Mouse (Mus musculus) MEL-GATA-1-ER (cell line): ENCODE measurements around the gene Mrpl48.
A peak's percentile ranks its signal among the peaks of the same experiment; 100 is the strongest.
"Not testable (repeated sequence)": the region's sequence is repeated elsewhere in the genome, so short reads cannot be mapped to it uniquely, and the experiment has no call there.

Experiments used
- DNase-seq: peaks from one replicate; pipeline ENCODE4 v3.0.0-alpha.2; 2012; ENCODE audit warnings: low read depth; ENCODE audit errors: extremely low read depth

Mrpl48 gene

DNA sequence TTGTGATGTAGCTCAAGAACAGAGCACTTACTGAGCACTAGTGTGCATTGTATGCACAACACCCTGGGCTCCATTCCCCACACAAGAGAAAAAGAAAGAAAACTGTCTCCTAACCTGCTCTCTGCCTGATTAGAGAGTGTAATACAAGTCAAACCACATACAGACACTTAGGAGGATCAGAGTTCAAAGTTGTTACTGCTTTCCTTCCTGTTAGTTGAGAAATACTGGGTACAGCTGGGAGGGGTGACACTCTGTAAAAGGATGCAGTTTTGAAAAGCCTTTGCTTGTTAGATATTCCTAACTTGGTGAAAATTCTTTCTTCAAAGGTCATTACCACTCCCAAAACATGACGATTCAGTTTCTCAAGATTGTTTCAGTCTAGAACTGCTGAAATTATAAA is 18.3 kb downstream of the Mrpl48 start:
- DNase-seq: no peak

DNA sequence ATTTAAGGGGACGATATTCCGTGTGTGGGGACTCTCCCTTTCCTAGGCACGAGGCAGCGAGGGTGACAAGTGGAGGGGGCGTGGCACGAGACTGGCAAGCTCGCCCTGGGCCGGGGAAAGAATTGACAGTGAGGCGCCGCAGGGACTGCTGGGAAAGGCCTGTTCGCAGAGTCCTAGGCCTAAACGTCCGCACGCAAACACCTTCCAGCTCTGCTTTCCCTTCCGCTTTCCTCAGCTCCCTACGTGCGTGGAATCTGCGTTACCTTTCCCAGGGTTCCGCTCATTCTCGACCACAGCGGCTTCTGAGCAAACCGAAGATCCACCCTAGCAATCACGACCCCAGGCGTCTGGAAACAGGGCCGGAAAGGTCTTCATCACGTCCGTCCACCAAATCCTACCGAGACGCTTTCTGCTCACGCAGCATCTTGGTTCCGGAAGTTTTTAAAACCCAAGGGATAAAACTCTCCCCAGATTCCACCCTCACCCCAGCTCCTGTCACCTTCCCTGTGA is 25.3 kb downstream of the Mrpl48 start:
- peak; percentile 86 for DNase-seq

DNA sequence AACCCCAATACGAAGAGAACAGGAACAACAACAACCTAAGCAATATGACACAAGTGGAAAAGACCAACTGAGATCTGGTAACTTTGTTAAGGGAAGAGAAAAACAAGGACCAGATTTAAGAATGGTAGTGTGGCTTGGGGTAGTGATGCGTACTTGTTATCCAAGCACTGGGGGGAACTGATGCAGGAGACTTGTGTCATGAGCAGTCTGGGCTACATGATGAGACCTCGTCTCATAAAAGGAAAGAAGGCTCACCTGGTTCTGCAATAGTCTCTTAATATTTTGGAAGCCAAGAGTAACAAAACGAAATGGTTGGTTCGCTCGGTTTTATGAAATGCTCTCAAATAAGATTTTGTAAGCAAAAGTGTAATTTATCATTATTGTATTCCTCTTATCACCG is 25.9 kb downstream of the Mrpl48 start:
- DNase-seq: no peak

DNA sequence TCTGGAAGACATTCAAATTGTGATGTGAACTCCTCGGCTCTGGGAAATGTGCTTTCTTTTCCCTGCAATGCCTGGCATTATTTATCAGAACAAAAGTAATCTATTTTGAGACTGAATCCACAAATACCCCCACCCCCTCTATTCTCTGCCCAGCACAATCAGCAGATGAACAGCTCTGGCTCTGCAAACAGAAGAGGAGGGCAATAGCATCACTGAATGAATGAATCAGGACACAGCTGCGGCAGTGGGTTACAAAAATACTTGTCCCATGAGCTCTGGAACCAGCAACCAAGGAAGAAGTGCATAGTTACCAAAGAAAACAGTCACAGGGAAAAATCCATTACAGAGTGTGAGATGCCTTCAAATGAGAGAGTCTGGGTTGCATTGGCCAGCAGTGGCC is 29.3 kb downstream of the Mrpl48 start:
- no peak for DNase-seq

DNA sequence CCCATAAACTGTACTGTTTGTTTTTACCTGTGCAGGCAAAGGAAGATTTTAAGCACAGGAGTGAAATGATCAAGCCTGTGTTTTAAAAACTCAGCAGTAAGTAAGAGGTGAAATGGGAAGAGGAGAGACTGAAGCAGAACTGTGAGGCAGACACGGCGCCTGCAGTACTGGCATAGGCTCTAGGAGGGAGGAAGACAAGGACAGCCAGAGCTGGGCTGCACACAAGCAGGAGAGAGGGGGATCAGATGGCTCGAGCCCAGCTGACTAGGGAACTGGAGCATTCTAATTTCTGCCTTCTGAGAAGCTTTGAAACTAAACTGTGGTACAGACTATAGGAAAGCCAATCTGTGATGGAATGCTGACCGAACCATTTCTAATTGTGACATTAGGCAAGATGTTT is 35.4 kb downstream of the Mrpl48 start:
- DNase-seq: no peak

DNA sequence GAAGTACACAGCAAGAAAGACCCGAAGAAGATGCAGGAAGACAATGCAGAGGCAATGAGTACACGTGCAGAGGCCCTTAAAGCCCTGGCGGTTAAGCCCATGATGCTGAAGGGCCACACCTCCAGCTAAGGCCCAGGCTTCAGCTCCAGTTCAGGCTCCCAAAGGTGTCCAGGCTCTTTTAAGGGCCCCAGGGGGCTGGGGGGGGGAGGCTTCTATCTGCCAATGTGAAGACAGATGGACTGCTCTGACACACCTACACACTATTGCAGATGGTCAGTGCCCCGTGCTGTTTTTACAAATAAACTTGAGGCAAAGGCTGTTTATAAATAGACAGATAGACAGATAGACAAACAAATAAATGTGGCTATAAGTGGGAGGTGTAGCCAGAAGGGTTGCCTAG is 36.0 kb downstream of the Mrpl48 start:
- no peak for DNase-seq

DNA sequence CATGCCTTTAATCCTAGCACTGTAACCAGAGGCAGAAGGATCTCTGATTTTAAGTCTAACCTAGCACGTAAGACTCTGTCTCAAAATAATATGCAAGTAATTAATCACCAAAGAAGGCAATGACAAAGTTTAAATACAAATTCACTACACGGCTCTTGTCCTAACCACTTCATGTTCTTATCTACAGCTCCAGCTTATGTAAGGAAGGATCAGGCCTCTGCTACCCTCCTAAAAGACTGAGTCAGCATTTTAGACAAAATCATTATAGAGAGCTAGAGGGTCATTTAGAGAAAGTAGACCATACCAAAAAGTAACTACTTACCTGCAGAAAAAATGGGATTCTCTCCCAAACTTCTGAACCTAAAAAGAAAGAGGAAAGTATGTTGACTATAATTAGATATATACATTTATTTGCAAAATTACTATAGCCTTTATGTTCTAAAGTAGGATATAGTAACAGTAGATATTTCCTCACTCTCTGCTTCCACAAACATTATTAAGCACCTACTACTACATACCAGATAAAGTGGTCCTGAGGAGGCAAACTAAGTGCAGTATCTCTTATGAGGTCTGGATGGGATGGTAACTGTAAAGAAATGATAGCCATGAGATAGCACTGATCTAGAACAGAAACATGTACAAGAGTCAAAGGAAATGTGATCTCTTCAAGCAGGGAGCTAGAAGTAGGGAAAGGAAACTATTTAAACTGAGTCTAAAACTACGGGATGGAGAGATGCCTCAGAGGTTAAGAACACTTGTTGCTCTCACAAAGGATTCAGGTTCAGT is 37.0 kb downstream of the Mrpl48 start:
- peak; percentile 40 for DNase-seq

DNA sequence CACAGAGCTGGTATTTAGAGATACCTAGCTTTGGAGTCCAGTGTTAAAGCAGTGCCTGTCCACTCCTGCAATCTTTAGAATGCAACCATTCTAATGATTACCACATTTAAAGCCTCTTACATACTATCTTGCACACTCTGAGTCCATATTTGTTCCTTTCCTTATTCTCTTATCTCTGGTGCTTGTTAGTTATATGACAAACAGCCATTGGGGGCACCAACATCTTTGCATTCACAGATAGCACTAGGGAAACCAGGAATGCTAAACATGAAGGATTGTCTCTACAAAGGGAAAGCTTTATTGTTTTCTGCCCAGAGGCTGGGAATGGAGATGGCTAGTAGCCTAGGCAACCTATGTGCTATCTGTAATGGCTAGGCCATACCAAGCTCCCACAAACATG is 38.2 kb downstream of the Mrpl48 start:
- no peak for DNase-seq

DNA sequence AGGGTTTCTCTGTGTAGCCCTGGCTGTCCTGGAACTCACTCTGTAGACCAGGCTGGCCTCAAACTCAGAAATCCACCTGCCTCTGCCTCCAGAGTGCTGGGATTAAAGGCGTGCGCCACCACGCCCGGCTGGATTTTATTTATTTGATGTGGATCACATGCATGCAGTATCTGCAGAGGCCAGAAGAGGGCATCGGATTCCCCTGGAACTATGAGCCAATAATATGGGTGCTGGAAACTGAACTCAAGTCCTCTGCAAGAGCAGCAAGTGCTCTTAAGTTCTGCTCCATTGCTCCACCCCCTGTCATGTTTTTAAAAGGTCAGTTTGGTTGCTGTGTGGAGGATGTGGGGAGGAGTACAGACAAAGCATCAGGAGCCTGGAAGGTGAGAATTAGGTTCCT is 40.9 kb downstream of the Mrpl48 start:
- not testable (repeated sequence) for DNase-seq

DNA sequence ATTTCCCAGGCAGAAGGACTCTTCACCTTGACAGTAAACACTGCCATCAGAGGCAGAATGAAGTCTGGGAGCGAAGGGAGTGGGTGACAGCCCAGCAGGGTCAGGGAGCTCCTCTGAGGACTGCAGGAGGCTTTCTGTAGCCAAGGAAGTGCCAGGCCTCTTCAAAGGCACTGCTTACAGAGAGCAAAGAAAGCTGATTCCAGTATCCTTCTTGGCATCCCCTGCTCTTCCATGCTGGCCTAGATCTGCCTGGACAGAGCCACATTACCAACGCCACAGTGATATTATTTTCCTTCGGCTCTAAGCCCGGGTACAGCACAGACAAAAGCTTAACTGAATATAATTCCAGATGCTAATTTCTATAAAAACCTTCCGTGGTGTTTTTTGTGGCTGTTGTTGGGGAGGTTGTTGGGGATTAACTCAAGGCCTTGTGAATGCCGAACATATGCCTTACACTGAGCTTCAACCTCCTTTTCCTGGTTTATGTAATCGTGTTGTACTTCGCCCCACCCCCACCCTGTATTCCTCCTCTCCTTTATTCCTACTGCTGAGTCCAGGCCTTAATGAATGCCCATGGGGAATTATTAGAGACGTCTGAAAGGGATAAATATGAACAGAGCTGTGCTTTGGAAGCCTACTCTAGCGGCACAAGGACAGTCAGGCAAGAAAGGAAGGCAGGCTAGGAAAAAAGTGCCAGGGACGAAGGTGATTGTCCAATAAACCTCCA is 46.1 kb downstream of the Mrpl48 start:
- DNase-seq: no peak

DNA sequence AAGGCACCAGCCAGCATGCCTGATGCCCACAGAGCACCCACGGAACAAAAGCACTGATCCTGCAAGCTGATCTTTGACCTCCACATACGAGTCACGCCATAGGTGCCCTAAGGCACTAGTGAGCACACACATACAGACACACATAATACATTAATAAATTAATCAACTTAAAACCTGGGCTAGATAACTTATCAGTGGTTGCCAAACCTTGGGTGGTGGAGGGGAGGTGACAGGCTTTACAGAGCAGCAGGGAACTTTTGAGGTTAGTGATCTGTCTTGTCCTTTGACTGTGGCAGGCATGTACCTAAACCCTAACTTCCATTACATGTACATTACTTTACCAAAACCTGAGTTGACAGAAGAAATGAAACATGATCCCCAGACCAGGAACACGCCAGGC is 48.8 kb downstream of the Mrpl48 start:
- DNase-seq: no peak

DNA sequence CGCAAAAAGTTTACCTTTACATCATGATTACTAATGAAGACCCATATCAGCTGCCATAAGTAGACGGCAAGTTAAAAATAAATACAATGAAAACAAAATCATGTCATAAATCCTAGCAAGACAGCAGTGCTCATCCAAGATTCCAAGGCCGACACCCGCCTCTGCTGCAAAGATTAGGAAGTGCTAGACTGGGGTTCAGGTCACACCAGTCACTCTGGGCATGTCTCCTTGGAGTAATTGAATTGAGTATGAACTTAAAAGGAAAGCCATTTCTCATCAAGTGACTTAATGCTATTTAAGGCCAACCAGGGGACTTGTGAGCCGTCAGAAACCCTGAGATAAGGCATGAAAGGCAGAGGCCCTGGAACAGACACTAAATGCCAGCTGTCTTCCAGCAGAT is 50.9 kb downstream of the Mrpl48 start:
- DNase-seq: no peak

DNA sequence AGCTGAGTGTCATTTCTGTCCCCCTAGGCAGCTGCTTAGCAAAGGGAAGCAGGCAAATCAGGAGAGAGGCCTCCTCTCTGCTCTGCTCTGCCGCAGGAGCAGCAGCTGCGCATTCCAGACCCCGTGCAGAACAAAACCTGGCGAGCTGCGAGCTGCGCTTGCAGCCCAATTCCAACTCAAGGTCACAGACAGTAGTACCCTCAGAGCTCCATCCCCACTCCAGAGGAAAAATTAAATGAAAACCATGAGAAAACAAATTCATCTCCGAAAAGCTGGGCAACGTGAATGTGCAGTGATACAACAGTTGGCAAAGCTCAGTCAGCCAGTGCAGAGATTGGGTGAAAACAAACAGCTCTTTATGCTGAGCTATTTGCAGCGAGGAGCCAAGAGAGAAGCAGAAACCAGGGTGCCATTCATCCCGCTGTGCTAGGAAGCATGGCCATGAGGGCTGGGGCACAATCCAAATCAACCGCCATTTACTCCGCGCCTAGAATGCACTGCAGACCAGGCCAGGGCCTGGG is 52.6 kb downstream of the Mrpl48 start:
- no peak for DNase-seq

DNA sequence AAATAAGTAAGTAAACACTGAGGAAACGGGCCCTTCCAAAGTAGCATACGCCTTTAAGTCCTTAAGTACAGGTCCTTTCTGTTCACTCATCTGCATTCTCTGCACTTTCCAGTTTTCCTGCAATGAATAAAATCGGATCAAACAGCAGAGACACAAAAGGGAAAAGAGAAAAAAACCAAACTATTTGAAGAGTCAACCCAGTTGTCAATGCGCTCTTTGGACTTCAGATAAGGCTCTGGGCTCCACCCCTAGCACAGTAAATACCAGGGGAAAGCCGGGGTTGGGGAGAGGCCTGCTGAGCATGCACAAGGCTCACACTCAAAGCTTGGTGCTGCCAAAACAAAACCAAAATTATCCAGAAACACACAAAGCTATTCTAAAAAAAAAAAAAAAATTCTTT is 53.2 kb downstream of the Mrpl48 start:
- DNase-seq: no peak

DNA sequence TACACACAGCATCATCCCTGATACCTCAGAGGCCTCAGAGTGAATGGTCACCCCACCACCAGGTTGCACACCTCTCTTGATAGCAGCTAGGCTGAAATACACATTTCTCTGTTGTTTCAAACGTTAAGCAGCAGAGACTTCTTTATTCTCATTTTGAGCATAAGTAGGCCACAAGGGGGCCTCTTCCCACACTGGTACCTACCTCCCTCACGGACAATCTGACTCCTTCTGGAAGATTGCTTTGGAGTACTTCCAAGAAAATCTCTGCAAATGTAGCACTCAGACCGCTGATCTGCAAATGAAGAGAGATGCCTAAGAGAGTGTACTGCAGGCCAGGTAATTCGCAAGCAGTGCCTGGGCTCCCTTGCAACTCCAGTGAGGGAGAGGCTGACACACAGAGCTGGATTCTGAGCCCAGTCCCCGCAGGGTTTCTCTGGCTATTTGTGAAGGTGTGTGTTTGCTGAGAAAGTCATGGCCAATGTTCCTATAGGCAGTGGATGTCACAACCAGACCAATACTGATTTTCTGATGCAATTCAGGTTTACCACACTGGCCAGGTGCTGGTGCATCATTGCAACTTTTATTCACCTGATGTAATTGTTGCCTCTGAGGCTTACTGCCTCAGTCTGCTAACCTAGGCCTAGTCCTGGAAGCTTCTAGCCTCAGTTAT is 57.6 kb downstream of the Mrpl48 start:
- DNase-seq: no peak

DNA sequence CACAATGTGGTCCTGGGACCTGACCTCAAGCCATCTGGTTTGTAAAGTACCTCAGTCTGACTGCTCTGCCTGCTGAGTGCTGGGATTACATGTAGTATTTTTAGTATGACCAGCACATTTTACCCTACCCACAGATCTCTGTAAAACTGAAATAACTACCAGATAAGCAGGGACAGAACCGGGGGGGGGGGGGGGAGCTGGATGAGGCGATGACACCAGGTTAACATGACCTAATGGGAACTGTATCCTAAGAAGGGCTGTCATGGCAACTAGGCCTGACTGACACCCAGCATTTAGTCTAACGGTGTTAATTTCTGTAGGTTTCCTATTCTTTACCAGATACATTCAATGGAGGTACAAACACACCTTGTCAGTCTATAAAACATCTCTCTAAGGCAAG is 58.3 kb downstream of the Mrpl48 start:
- DNase-seq: no peak

DNA sequence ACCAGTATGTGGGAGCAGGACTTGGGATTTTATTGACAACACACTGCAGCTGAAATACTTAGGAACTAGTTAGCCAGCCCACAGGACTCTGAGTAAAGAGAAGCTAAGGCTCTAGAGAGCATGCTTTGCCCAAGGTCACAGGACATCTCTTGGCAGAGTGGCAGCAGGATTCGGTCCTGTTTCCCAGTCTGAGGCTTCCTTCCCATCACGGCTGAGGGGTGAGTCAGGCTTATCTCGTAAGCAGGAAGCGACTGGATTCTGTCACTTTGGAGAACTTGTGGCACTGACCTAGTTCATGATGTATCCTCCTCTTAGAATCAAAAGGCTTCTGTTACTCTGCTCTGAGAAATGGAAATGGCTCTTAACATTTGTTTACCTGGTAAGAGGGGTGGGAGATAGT is 60.5 kb downstream of the Mrpl48 start:
- no peak for DNase-seq

DNA sequence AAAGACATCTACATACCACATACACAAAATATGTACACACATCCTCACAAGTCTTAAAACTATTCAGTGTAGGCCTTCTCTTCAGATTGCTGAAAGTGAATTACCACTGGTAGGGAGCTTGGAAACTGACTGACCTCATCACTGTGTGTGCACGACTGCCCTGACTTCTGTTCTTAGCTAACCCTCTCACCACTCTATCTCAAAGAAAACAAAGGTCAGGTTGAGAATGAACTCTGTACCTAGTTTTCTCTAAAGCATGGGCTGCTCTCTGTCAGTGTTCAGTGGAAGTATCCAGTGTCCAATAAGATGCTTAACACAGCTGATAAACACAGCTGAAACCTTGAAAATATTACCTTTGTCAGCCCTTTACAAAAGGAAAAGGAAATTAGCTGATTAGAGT is 63.7 kb downstream of the Mrpl48 start:
- DNase-seq: no peak

DNA sequence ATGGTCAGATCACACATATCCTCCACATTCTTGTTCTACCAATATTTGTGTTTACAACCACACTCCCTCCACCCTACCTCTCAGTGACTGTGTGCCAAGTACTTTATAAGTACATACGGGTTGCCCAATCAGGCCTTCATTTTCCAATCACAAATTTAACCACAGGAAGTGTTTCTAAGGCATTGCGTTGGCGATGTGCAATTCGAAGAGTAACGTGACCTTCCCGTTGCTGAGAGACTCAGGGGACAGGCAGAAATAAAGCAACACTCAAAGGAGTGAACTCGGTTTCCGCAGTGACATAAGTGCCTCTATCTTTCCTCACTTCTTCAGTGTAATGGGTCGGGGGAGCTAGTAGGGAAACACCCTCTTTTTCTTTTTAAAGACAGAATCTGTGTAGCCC is 68.6 kb downstream of the Mrpl48 start:
- DNase-seq: no peak

DNA sequence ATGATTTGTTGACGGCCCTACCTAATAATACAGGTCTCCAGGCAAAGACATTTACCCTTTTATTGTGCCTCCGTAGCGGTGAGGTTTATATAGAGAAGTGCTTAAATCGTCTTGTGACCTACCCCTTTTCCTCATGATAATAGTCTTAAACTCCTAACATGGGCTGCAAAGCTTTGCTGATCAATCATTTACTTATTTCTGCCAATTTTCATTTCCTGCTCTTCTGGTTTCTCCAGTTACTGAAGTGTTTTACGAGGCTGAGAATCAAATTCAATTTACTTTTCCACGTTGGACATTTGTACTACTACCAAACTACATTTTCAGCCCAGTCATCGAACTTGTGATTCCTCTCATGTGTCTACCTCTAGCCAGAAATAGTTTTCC is 70.6 kb downstream of the Mrpl48 start:
- DNase-seq: no peak

DNA sequence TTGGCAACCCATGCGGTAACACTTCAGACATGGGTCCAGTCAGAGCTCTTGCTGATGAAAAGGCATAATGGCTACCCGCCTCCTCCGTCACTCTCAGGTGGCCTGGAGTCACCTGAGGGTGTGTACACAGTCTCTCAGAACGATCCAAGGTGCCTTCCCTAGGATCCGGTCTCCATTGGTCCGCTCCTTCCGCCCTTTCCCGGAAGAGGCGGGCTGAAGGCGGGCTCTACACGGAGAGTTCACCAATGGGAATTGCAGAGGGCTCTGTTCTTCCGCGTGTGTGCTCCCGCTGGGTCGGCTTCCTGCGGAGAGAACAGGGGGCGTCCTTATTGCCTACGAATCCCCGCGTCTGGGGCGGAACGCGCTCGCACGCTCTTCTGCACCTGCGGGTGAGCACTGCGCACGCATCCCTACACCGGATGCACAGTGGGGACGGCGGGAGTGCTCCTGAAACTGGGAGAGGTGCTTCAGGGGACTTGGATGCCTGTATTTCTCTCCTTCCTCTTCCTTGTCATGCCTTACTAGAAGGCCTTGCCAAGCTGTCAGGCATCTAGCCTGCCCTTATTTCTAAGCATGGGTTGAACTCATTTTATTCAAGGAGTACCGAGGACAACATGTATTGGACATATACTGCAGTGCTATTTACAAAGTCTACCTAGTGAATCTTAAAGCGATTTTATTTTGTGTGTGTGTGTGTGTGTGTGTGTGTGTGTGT is 71.1 kb downstream of the Mrpl48 start, which contains the start of gene Coa4:
Coa4 (plus strand) TSS at position 268 of the 715 bp plus-strand sequence.
- peak; percentile 86 for DNase-seq
